Mouse (Mus musculus) erythroblast, embryonic 14.5 days (primary cell): ENCODE measurements at regions not wholly inside any gene's neighbourhood (a gene's known extent, or its start where the extent isn't known, plus 50 kb on each side); places are given as distances from the start of the nearest gene placed in this dataset.

Experiments used
- H3K27me3 ChIP-seq: 2 replicates; pipeline ENCODE4 v1.6.1; 2012; ENCODE audit warnings: inconsistent platforms; ENCODE audit not compliant: control insufficient read depth
- H3K36me3 ChIP-seq: 2 replicates; pipeline ENCODE4 v1.6.1; 2012; ENCODE audit warnings: mild to moderate bottlenecking, inconsistent platforms; ENCODE audit not compliant: control insufficient read depth
- H3K4me1 ChIP-seq: 2 replicates; pipeline ENCODE4 v1.6.1; 2012; ENCODE audit warnings: inconsistent platforms; ENCODE audit not compliant: control insufficient read depth
- H3K4me3 ChIP-seq: replicated peaks from 2 replicates; pipeline ENCODE3; 2012; ENCODE audit warnings: moderate library complexity, mild to moderate bottlenecking, inconsistent platforms
- H3K9me3 ChIP-seq: 2 replicates; pipeline ENCODE4 v1.6.1; 2012; ENCODE audit warnings: low read length, inconsistent platforms, mixed read lengths; ENCODE audit not compliant: control insufficient read depth
- GATA1 ChIP-seq: IDR thresholded peaks from 2 replicates; pipeline ENCODE4 v1.6.1; 2012; ENCODE audit warnings: low read length, inconsistent platforms, mixed read lengths
- TAL1 ChIP-seq: IDR thresholded peaks from 3 replicates; pipeline ENCODE4 v1.6.1; 2012; ENCODE audit warnings: low read length, inconsistent platforms, mixed read lengths

- TF ChIP-seq TAL1 (no peak), GATA1 (no peak)
- H3K36me3 ChIP-seq, result no peaks in the 10 kb centered on the region
- no peaks in the 10 kb centered on the region for H3K4me1 ChIP-seq
- H3K9me3 ChIP-seq, result peaks cover 10% of the 10 kb centered on the region
- H3K4me3 ChIP-seq, result no peak overlapping the region
- H3K27me3 ChIP-seq, result no peaks in the 10 kb centered on the region
Observed at GRCm38 (mm10) chr3:147882936-147883645, 1030.9 kb downstream of the Ttll7 start.

GRCm38 (mm10) chr3:147878690-147879089 is 1026.5 kb downstream of the Ttll7 start:
- Histone ChIP-seq H3K4me3 (no peak overlapping the region), H3K9me3 (peaks cover 5% of the 10 kb centered on the region), H3K4me1 (no peaks in the 10 kb centered on the region), H3K27me3 (no peaks in the 10 kb centered on the region), H3K36me3 (no peaks in the 10 kb centered on the region)
- TF ChIP-seq TAL1 (no peak), GATA1 (no peak)

- no peak overlapping the region for H3K4me3 ChIP-seq
- no peaks in the 10 kb centered on the region for H3K36me3 ChIP-seq
- no peaks in the 10 kb centered on the region for H3K27me3 ChIP-seq
- no peaks in the 10 kb centered on the region for H3K4me1 ChIP-seq
- peaks cover 5% of the 10 kb centered on the region for H3K9me3 ChIP-seq
- TF ChIP-seq GATA1, result no peak
- TF ChIP-seq TAL1, result no peak
Observed at GRCm38 (mm10) chr3:147868281-147868680, 1016.1 kb downstream of the Ttll7 start.

- Histone ChIP-seq H3K27me3 (no peaks in the 10 kb centered on the region), H3K4me3 (no peak overlapping the region), H3K36me3 (no peaks in the 10 kb centered on the region), H3K9me3 (no peaks in the 10 kb centered on the region), H3K4me1 (no peaks in the 10 kb centered on the region)
- TF ChIP-seq TAL1, result no peak
- no peak for TF ChIP-seq GATA1
Observed at GRCm38 (mm10) chr3:147853346-147853745, 1001.2 kb downstream of the Ttll7 start.

- Histone ChIP-seq H3K27me3 (no peaks in the 10 kb centered on the region), H3K4me1 (no peaks in the 10 kb centered on the region), H3K4me3 (no peak overlapping the region), H3K9me3 (no peaks in the 10 kb centered on the region), H3K36me3 (no peaks in the 10 kb centered on the region)
- TF ChIP-seq TAL1 (no peak), GATA1 (no peak)
Observed at GRCm38 (mm10) chr3:147852830-147853229, 1000.7 kb downstream of the Ttll7 start.

- H3K36me3 ChIP-seq, result no peaks in the 10 kb centered on the region
- TF ChIP-seq TAL1 (no peak), GATA1 (no peak)
- no peaks in the 10 kb centered on the region for H3K9me3 ChIP-seq
Observed at GRCm38 (mm10) chr3:147841357-147841756, 989.2 kb downstream of the Ttll7 start.

GRCm38 (mm10) chr3:147838816-147839215 is 986.6 kb downstream of the Ttll7 start:
- no peaks in the 10 kb centered on the region for H3K9me3 ChIP-seq
- H3K4me3 ChIP-seq, result no peak overlapping the region
- H3K27me3 ChIP-seq, result no peaks in the 10 kb centered on the region
- no peaks in the 10 kb centered on the region for H3K4me1 ChIP-seq
- TF ChIP-seq GATA1, result no peak
- TF ChIP-seq TAL1, result no peak
- H3K36me3 ChIP-seq, result no peaks in the 10 kb centered on the region

More at GRCm38 (mm10) chr3:147841357-147841756, 989.2 kb downstream of the Ttll7 start:
- no peaks in the 10 kb centered on the region for H3K4me1 ChIP-seq
- H3K27me3 ChIP-seq, result no peaks in the 10 kb centered on the region
- H3K4me3 ChIP-seq, result no peak overlapping the region

GRCm38 (mm10) chr3:147835716-147836115 is 983.5 kb downstream of the Ttll7 start:
- TF ChIP-seq GATA1 (no peak), TAL1 (no peak)
- no peaks in the 10 kb centered on the region for H3K27me3 ChIP-seq
- H3K9me3 ChIP-seq, result peaks cover 2% of the 10 kb centered on the region; the same call in 1 of the 2 replicates
- no peaks in the 10 kb centered on the region for H3K36me3 ChIP-seq
- no peak overlapping the region for H3K4me3 ChIP-seq
- no peaks in the 10 kb centered on the region for H3K4me1 ChIP-seq

- no peak for TF ChIP-seq GATA1
- no peak for TF ChIP-seq TAL1
- no peaks in the 10 kb centered on the region for H3K27me3 ChIP-seq
- no peaks in the 10 kb centered on the region for H3K4me1 ChIP-seq
- no peaks in the 10 kb centered on the region for H3K36me3 ChIP-seq
- H3K9me3 ChIP-seq, result no peaks in the 10 kb centered on the region
- H3K4me3 ChIP-seq, result no peak overlapping the region
Observed at GRCm38 (mm10) chr3:147825337-147825736, 973.2 kb downstream of the Ttll7 start.

- Histone ChIP-seq H3K4me3 (no peak overlapping the region), H3K4me1 (no peaks in the 10 kb centered on the region), H3K27me3 (no peaks in the 10 kb centered on the region), H3K36me3 (no peaks in the 10 kb centered on the region), H3K9me3 (no peaks in the 10 kb centered on the region)
- TF ChIP-seq TAL1 (no peak), GATA1 (no peak)
Observed at GRCm38 (mm10) chr3:147824451-147824850, 972.3 kb downstream of the Ttll7 start.
